Mouse (Mus musculus): ENCODE measurements around the gene Itgb4. TPM values are rescaled to one million over a fixed set of nuclear protein-coding genes. Genes with fewer than 3 reads are reported as not detected.

The Itgb4 gene
- 1 to 10 TPM; 3.5 to 5.3 TPM for total RNA-seq (2021)
- long read RNA-seq, experiment 1, partial matches to known transcripts = 1 of 2 reads
- long read RNA-seq, experiment 1, other reads (novel, unspliced or antisense) = 1 of 2 reads
- long read RNA-seq, experiment 2, partial matches to known transcripts = 1 of 1 reads
- long read RNA-seq, experiment 2, other reads (novel, unspliced or antisense) = 0 of 1 reads

DNA sequence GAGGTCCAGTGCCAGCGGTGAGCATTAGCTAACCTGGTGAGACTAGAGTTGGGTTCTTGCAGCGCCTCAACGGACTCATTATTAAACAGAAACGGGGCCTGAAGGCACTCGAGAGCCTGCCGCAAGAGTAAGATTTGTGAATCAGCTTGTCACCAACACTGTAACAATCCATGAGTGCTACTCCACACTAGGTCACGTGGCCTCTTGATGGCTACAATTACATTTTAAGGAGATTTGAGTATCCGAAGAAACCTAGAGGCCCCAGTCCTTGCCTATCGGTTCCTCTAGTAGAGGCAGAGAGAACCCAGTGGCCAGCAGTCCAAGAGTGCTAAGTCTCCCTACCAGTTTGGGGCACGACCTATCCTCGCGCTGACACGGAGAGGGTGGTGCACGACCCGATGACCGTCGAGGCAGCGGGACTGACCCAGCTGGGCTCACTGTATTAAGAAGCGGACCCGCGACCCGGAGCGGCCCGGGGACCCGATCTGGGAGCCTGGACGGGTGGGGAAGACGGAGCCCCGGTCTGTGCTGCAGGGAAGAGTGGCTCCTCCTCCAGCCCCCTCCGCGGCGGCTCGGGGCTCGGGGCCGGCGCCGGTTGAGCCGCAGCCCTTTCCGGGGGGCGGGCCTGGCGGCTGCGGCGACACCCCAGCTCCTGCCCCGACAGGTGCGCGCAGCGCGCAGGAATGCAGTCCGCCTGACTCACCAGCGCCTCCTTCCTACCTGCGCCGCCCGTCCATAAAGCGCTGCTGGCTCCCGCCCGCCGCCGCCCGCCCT is at the start of gene Itgb4:
Gene Itgb4 (plus strand): TSS at position 401 of the 774 bp plus-strand sequence.
- DNase-seq (ENCODE audit: low spot score) = no peak

DNA sequence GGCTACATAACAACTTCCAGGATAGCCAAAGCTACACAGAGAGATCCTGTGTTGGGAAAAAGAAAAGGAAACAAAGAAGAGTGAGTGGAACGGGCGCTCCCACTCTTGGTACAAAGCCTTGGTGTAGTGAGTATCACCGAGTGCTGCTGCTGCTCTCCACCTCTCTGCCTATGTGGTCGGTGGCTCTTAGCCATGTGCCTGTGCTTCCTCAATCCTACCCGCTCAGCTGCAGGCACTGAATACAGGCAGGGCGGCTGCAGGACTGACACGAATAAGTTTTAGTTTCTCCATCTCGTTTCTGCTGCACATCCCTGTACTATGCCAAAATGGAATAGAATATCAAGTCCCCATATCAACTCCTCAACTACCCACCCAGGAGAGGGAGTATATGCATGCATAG is 45.5 kb upstream of the Itgb4 start:
- no peak for DNase-seq (ENCODE audit: low spot score)

DNA sequence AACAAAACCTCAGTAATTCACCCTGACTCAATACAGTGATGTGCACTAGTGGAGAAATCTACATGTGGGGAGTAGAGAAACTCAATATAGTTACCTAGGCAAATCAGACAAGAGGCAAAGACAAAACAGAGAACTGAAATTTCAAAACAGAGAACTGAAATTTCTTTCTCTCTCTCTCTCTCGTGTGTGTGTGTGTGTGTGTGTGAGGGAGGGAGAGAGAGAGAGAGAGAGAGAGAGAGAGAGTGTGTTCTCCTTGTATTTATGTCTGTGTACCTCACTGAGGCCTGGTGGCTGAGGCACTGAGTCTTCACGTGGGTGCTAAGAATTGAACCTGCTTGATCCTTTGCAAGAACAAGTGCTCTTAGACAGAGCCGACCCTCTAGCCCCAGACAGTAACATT is 44.7 kb upstream of the Itgb4 start:
- no peak for DNase-seq (ENCODE audit: low spot score)

DNA sequence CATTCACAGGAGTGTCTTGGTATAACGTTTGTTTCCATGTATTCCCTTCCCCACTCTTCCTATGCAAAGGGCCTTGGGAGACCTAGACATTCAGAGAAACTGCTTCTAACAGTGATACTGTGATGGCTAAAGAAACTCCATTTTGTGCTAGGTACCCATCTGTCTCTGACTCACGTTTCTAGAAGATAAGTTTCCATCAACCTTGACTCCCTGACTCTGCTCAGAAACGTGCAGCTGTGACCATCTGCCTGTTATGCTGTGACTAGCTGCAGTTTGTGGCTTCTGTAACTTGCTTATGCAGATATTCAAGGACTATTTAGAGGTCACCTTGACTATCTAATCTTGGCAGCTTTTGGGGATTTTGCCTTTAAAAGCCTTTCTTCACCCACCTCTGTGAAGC is 43.3 kb upstream of the Itgb4 start:
- no peak for DNase-seq (ENCODE audit: low spot score)

DNA sequence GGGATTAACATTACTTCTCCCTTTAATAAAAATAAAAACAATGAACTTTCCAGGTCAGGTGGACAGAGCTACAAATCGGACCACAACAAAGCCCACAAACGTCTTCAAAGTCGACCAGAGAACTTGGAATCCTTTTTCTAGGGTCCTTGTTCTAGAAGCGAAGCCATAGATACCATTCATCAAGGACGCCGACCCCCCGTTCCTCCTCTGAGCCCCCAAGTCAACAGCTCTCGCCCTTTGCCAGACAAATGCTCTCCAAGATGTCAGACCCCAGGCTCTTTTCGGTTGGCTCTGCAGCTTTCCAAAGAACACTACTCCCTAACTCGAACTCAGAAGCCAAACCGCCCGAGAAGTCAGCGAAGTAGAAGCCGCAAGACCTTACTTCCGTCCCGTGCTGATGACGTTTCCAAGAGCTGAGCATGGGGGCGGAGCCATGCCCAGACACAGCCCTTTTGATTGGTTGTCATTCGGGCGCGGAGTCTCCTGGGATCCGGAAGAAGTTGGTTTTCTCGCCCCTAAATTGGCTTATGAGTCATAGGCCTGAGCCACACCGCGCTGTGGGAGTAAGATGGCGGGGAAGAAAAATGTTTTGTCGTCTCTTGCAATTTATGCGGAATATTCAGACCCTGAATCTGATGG is 41.3 kb upstream of the Itgb4 start, which contains the start of the genes Sap30bp and Recql5:
Gene Sap30bp (plus strand): TSS at position 175 of the 639 bp plus-strand sequence.
Gene Recql5 (minus strand): TSS at position 370 of the 639 bp plus-strand sequence.
- DNase-seq (ENCODE audit: low spot score) = peak; percentile 98

DNA sequence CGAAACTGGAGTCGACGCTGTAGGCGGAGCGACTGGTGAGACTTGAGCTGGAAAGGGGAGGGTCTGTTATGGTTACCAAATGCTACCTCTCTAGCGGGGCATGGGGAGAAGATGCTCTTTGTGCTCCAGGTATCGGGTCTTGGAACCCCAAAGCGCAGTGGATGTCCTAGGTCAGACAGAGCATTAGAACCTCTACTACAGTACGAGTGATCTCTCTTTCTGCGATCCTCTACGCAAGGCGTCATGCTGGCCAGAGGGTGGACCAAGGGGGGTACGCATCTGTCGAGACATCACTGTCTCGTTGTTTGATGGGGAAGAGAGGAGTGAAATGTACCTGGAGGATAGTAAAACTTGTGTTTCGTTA is 40.8 kb upstream of the Itgb4 start:
- DNase-seq (ENCODE audit: low spot score) = no peak

DNA sequence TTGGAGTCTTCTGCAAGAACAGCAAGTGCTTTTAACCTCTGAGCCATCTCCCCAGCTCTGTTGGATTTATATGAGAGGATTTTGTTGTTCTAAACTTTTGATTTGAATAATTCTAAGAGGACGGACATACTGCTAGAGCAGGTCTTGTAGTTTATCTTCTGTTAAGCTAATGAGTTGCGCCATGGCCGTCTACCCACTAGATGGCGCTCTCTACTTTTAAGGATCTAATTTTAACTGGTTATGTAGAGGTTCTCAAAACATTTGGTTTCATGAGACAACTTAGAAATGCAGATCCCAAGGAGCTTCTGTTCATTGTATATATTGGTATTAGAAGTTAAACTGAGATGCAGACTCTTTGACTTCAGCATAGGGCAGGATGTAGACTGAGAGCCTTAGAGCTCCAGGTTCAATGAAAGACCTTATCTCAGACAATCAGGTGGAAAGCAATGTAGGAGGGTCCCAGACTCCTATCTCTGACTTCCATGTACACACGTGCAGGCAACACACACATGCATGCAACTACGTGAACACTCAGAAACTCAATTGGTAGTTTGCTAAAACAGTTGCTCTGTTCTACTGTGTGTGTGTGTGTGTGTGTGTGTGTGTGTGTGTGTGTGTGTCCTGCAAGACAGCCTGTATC is 34.7 kb upstream of the Itgb4 start:
- peak; percentile 65 for DNase-seq (ENCODE audit: low spot score)

DNA sequence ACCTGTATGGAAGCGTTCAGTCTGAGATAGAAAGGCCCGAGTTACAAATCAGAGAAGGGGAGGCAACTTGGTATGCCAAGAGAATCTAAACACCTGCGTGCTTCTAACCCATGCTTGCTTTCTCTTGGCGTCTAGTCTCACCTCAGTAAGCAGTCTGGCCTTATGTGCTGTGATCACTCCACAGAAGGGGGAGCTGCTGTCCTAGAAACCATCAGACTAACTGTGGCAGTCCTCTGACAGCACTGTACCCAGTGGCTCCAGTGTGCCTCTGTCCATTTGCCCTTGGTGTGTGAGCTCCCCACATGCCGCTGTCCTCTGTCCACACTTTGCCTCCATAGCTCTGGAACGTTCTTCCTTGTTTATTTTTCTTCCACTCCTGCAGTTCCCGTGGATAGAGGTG is 32.5 kb upstream of the Itgb4 start:
- DNase-seq (ENCODE audit: low spot score) = no peak

DNA sequence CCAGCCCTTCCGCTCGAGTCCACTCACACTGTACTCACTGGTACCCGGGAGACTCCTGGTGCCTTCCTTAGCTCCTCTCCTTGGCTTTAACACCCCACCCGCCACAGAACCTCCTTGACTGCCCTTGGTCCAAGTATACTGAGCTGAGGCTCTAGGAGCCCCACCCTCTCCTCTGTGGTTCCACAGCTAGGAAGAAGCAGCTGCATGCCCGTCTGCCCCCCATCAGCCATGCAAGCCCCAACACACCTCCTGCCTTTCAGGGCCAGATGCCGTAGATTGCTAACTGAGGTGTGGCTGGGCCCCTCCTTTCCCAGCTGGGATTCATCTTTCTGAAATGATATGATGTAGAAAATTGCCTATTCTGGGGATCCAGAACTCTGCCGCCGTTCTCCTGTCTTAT is 29.3 kb upstream of the Itgb4 start:
- no peak for DNase-seq (ENCODE audit: low spot score)

DNA sequence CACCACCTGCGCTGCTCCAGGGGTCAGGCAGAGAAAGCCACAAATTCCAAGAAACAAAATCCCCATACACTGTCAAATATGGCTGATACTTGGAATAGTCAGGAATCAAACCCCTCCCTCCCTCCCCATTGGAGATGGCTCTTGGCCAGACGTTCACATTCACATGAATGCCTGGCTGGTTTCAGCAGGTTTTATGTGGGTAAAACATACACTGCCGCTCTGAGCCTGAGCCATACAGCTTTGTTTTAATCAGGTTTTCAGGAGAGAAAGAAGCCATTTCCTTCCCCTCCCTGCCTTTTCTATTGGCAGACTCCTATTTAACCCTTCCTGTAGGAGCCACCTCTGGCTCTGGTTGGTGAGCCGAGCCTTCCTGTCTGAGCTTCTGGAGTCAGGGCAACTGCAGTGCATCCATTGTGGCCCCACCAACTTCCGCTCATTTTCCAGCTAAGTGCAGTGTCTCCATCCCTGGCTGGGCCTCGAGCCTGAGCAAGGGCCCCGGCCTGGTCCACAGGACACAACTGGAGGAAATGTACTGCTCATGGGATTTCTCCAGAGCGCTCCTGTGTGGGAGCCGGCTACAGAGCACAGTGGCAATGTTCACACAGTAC is 28.2 kb upstream of the Itgb4 start:
- DNase-seq (ENCODE audit: low spot score) = no peak

DNA sequence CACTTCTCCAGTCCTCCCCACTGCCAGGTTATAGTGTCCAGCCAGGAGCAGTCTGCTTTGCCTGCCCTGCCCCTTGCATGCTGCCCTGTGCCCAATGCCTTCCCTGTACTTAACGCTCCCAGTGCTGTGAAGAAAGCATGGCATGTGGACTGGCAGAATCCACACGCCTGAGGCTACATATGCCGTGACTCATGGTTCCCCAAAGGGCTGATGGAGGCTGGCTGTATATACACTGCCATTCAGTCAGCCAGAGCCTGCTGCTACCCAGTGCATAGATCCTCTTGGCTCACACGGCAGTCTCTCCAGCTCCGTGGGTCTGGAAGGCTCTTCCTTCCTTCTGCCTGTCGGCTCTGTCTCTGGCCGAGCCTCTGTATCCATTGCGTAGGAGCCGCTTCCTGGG is 26.2 kb upstream of the Itgb4 start:
- DNase-seq (ENCODE audit: low spot score) = no peak

DNA sequence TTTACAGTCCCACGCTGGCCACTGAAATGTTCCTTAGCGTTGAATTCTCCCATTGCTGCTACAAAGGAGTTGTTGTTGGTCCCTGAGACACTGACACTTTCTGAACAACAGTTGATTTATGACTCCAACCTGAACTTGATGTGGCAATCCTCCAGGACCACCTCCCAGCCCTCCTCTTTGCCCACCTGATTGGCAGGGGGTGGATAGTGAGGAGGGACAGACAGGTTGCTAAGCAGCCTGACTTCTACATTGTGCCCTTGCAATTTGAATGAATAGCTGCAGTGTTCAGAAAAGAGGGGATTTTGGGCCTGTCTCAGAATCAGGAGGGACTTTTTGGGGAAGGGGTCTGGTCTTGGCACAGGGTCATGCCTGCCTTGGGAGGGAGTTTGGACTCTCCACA is 23.8 kb upstream of the Itgb4 start:
- no peak for DNase-seq (ENCODE audit: low spot score)

DNA sequence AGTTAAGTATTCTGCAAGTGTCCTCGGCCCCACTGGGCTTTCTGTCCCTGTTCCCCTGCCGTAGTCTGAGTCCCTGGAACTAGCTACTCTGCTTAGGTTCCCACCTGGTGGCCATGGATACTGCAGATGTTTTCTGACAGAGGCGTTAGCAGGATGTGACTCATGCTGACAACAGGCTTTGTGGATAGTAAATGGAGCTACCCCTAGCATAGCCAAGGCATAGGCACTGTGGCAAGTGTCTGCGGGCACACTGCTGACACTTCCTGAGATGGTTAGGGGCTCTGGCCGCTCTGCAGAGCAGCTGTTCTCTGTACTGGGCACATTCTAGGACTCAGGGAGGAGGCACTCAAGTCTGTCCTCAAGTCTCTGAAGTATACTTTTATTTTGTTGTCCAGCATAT is 19.8 kb upstream of the Itgb4 start:
- DNase-seq (ENCODE audit: low spot score) = no peak

DNA sequence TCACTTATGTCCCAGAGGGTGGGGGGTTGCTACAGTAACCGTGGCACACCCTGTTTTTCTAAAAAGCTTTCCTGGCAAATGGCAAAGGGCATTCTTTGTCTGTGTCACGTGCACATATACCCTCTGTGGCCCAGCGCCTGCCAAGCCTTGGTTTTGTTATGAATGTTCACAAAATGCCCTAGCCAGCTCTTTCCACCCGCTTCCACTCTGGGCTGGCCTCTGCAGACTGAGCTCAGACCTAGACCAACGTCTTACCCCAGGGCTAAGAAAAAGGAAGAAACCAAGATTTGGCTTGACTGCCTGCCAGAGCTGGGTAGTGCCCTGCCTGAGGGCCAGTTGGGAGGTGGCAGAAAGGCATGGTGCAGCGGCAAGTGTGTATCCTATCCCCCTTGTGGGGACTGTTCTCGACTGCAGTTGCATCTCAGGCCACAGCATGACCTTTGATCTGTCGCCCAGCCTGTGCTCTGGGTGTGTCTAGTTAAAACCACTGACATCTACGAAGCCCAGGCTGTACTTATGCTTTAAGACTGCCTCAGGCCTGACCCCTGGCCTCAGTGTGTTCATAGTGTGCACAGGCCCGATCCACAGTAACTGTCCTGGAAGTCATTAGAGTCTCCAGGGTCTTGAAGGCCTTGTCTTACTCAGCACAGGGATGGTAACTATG is 19.2 kb upstream of the Itgb4 start:
- DNase-seq (ENCODE audit: low spot score) = peak; percentile 21

DNA sequence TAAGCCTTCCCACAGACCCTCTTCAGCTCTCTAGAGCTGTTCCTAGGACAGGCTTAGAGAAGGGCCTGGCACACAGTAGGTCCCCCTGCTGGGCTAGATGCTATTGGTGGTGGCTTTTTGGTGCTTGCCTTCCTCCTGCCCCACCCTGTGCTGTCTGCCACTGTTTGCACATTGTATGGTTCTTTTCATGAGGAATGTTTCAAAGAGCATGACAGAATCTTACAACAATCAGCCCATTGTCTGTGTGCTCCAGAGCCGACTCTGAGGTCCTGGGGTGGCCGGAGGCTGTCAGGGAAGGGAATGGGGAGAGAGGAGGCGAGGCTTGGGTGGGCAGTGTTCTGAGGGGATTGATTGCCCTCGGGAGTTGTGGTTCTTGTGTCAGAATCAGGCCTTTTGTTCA is 18.1 kb upstream of the Itgb4 start:
- DNase-seq (ENCODE audit: low spot score) = no peak

DNA sequence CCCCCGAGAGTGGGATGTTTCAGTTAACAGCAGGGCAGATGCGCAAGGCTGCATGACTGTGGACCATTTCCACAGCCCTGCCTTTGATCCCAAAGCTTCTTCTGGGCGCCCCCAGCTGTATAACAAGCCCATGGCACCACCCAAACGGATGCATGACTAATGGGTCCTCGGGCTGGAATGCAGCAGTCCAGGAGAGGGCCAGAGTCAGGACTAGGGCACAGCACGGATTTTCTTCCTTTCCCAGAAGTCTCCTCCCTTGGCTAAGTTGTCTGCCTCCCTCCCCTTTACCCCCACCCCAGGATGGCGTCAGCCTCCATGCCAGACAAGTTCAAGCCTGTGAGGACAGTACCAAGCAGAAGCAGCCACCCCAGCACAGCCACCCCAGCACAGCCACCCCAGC is 16.5 kb upstream of the Itgb4 start:
- DNase-seq (ENCODE audit: low spot score) = no peak

DNA sequence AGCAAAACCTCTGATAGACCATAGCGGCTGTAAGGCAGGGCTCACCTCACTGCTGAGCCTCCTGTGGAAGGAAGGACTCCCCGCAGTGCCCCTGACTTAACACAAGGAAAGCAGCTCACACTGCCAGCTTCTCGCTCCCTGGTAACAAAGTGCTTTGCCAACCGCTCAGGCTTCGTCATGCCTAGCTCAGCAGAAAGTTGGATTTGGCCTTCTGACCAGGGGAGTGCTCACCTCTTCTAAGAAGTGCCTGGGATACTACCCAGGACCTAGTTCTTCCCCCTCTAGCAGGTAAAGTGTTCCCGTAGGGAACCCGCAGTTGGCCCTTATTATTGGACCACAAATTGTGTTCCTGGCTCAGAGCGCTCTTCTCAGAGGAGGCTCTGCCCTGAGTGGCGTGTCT is 15.5 kb upstream of the Itgb4 start:
- no peak for DNase-seq (ENCODE audit: low spot score)

DNA sequence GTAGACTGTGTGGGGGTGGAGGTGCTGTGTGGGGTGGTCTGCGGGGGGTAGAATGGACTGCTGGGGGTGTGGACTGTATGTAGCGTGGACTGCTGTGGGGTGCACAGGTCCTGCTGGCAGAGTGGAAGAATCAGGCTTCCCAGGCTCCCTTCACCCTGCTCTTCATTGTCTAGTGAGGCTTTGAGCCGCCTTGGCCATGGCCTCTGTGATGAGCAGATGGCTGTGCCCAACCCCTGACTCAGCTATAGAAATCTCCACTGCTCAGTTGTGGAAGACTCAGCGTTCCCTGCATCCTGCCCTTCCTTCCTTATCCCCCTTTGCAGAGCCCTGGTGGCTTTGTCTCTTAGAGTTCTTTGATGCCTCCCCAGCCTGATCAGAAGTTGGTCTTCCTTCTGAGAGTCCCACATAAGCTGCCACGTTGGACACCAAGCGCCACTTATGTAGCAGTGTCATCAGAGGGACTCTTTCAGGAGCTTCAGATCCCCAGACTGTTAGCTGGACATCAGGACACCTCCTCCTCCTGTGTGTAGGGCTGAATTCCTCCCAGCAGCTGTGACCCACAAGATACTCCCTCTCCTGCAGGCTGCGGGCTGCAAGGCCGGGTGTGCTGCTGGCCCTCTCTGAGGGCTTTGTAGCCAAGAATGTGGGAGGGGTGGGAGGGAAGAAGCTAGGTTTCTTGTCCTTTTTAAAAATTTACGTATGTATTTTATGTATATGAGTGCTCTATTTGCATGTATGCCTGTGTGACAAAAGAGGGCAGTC is 11.7 kb upstream of the Itgb4 start:
- no peak for DNase-seq (ENCODE audit: low spot score)

DNA sequence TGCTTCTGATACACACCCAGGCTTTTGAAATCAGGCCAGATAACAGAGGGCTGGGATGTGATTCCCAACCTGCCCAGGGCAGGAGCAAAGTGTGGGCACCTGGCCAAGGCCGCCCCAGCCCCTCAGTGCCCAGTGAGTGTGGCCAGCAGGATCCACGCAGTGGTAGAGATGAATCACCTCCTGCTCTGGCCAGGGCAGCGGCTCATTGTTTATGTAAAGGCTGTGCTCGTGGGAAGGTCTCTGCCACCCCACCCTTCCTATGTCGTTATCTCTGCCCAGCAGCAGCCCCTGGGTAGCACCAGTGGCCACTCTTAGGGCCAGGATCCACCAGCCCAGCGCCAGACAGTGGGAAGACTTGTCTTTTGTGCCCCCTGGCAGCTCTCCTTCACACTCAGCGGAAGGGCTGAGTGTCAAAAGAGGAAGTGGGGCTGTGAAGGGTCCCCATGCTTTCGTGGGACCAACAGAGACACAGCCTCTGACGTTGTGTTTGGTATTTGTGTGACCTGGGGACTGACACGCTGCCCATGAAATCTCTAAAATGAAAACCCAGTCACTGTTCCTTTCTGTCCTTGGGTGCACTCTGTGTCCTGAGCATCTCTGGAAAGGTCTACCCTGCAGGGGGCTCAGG is 9.4 kb upstream of the Itgb4 start:
- no peak for DNase-seq (ENCODE audit: low spot score)

DNA sequence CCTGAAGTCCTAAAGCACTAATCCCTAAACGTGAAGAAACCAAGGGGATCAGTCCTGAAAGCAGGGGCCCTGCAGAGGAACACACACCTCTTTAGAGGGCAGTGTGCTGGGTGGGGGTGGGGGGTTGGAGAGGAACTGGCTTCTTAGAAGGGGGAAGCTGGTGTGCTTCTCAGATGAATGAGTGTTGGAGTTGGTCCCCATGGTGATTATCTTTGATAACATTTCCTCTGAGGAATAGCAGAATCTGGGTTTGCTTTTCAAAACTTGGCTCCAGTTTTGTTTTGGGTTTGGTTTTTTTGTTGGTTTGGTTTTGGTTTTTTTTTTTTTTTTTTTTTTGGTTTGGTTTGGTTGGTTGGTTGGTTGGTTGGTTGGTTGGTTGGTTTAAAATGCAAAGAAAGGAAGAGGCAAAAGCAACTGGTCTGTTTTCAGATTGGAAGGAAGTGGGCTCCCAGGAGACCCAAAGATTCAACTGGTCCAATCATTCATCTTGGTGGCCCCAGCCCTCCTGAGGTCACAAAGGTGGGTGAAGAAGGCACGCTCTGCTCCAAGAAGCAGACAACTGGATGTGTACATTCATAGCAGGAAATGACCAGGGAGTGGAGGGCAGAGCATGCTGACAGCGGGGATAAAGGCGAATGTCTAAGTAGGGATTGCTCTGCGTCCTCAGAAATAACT is 5.6 kb upstream of the Itgb4 start:
- DNase-seq (ENCODE audit: low spot score) = no peak
